Mouse (Mus musculus): ENCODE measurements at regions not wholly inside any gene's neighbourhood (a gene's known extent, or its start where the extent isn't known, plus 50 kb on each side); places are given as distances from the start of the nearest gene placed in this dataset.

DNA sequence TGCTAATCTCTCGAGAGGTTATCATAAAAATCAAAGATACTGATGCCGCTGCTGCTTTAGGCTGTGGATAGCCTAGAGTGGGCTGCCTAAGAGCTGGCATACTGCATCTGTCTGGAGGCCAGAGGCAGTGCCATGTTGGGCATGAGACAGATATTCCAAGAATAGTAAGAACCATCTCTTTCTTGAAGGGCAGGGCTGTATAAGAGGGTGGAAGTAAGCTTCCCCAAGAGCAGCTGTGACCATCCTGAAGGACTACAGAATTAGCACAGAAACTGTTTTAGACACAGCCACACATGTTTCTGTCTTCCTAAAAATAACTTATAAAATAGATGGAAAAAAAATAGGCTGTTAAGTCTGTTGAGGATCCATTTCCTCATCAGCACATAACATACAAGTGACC lies 126.4 kb downstream of the Postn start:
- Histone ChIP-seq H3K9ac (ENCODE audit: insufficient read depth, low read depth) (no peak overlapping the region), H3K27me3 (replicated peaks) (no peaks in the 10 kb centered on the region), H3K79me2 (replicated peaks; ENCODE audit: control insufficient read depth, extremely low read depth, insufficient read depth, poor library complexity, severe bottlenecking) (no peaks in the 10 kb centered on the region), H3K9me3 (replicated peaks; ENCODE audit: low read length) (no peaks in the 10 kb centered on the region), H3K27ac (ENCODE audit: insufficient read depth, low read depth) (no peak overlapping the region), H3K4me2 (ENCODE audit: insufficient read depth, low read depth, poor library complexity, severe bottlenecking) (no peak overlapping the region), H3K4me1 (ENCODE audit: control insufficient read depth in 1 of 2, insufficient read depth in 2 of 2) (no peaks in the 10 kb centered on the region), H3K4me3 (replicated peaks in 1 of 3; ENCODE audit: low read depth in 2 of 3, low read length in 2 of 3, poor library complexity in 1 of 3) (no peak overlapping the region), H3K36me3 (replicated peaks in 1 of 2; ENCODE audit: control insufficient read depth in 1 of 2, insufficient read depth in 1 of 2, low read length in 1 of 2) (no peaks in the 10 kb centered on the region)
- no peak for DNase-seq (ENCODE audit: extremely low read depth)
- dilution Hi-C loops (cut with MboI; ENCODE audit: extremely low pct_ligation_motif_present, extremely low pct_unique_long_range_greater_than_20kb, low sequenced_read_pairs) (no loop called here), in situ Hi-C loops (cut with MboI; ENCODE audit: low pct_ligation_motif_present, low pct_unique_long_range_greater_than_20kb, low sequenced_read_pairs) (no loop called here)
- TF ChIP-seq TBP (conservative IDR thresholded peaks at IDR 0.05; ENCODE audit: low read depth, low read length) (no peak), NELFE (IDR thresholded peaks at IDR 0.05; ENCODE audit: low read depth, low read length) (no peak), ELF1 (IDR thresholded peaks at IDR 0.05; ENCODE audit: low read depth, low read length) (no peak), POLR2AphosphoS2 (IDR thresholded peaks at IDR 0.05; ENCODE audit: low read depth, low read length) (no peak), SIN3A (IDR thresholded peaks at IDR 0.05; ENCODE audit: low read length) (no peak), ZKSCAN1 (IDR thresholded peaks at IDR 0.05; ENCODE audit: borderline replicate concordance, low read depth, low read length) (no peak), SMC3 (IDR thresholded peaks at IDR 0.05; ENCODE audit: low read depth, low read length) (no peak), RAD21 (IDR thresholded peaks at IDR 0.05; ENCODE audit: low read depth, low read length) (no peak), JUN (IDR thresholded peaks at IDR 0.05; ENCODE audit: insufficient read depth, low read depth, low read length) (no peak), ZNF384 (IDR thresholded peaks at IDR 0.05; ENCODE audit: low read depth, low read length) (no peak), MXI1 (IDR thresholded peaks at IDR 0.05; ENCODE audit: low read depth, low read length) (no peak)

- TF ChIP-seq POLR2A (IDR thresholded peaks at IDR 0.05; ENCODE audit: low read depth, low read length) (no peak), ZNF384 (IDR thresholded peaks at IDR 0.05; ENCODE audit: low read depth, low read length) (no peak), CTCF (conservative IDR thresholded peaks at IDR 0.05 in 1 of 2, IDR thresholded peaks at IDR 0.05 in 1 of 2; ENCODE audit: low read depth in 2 of 2, low read length in 2 of 2) (peak; percentile 17 to 64; a peak in 2 of 4 replicates), SMC3 (IDR thresholded peaks at IDR 0.05; ENCODE audit: low read depth, low read length) (peak; percentile 37), RAD21 (IDR thresholded peaks at IDR 0.05; ENCODE audit: low read depth, low read length) (peak; percentile 8)
- Histone ChIP-seq H3K9me3 (replicated peaks; ENCODE audit: low read length) (no peaks in the 10 kb centered on the region), H3K36me3 (replicated peaks in 1 of 2; ENCODE audit: control insufficient read depth in 1 of 2, insufficient read depth in 1 of 2, low read length in 1 of 2) (no peaks in the 10 kb centered on the region), H3K27ac (ENCODE audit: insufficient read depth, low read depth) (no peak overlapping the region), H3K27me3 (replicated peaks) (no peaks in the 10 kb centered on the region), H3K79me2 (replicated peaks; ENCODE audit: control insufficient read depth, extremely low read depth, insufficient read depth, poor library complexity, severe bottlenecking) (no peaks in the 10 kb centered on the region), H3K4me1 (ENCODE audit: control insufficient read depth in 1 of 2, insufficient read depth in 2 of 2) (no peaks in the 10 kb centered on the region), H3K9ac (ENCODE audit: insufficient read depth, low read depth) (no peak overlapping the region), H3K4me3 (replicated peaks in 1 of 3; ENCODE audit: low read depth in 2 of 3, low read length in 2 of 3, poor library complexity in 1 of 3) (no peak overlapping the region), H3K4me2 (ENCODE audit: insufficient read depth, low read depth, poor library complexity, severe bottlenecking) (no peak overlapping the region)
- DNase-seq (ENCODE audit: extremely low read depth): peak; percentile 24
- dilution Hi-C loops (cut with MboI; ENCODE audit: extremely low pct_ligation_motif_present, extremely low pct_unique_long_range_greater_than_20kb, low sequenced_read_pairs) (no loop called here), in situ Hi-C loops (cut with MboI; ENCODE audit: low pct_ligation_motif_present, low pct_unique_long_range_greater_than_20kb, low sequenced_read_pairs) (no loop called here)
These were observed 126.9 kb downstream of the Postn start for GRCm38 (mm10) chr3:54487844-54488243.

- H3K79me2 ChIP-seq (replicated peaks; ENCODE audit: control insufficient read depth, extremely low read depth, insufficient read depth, poor library complexity, severe bottlenecking): no peaks in the 10 kb centered on the region
- no peaks in the 10 kb centered on the region for H3K9me3 ChIP-seq (replicated peaks; ENCODE audit: low read length)
- H3K4me1 ChIP-seq (ENCODE audit: control insufficient read depth in 1 of 2, insufficient read depth in 2 of 2): peaks cover 2 to 7% of the 10 kb centered on the region in 2 experiments; a peak in 2 of 4 replicates
- in situ Hi-C loops (cut with MboI; ENCODE audit: low pct_ligation_motif_present, low pct_unique_long_range_greater_than_20kb, low sequenced_read_pairs): no loop called here
- H3K9ac ChIP-seq (ENCODE audit: insufficient read depth, low read depth): no peak overlapping the region
- no peaks in the 10 kb centered on the region for H3K27me3 ChIP-seq (replicated peaks)
- no peak overlapping the region for H3K27ac ChIP-seq (ENCODE audit: insufficient read depth, low read depth)
- no peak for DNase-seq (ENCODE audit: extremely low read depth)
- no peak for TF ChIP-seq BHLHE40 (IDR thresholded peaks at IDR 0.05; ENCODE audit: low read depth, low read length)
- TF ChIP-seq MYC (IDR thresholded peaks at IDR 0.05; ENCODE audit: low read depth, low read length): no peak
- TF ChIP-seq MXI1 (IDR thresholded peaks at IDR 0.05; ENCODE audit: low read depth, low read length): no peak
- no peak for TF ChIP-seq USF1 (IDR thresholded peaks at IDR 0.05; ENCODE audit: low read depth, low read length)
- no peak for TF ChIP-seq MAX (IDR thresholded peaks at IDR 0.05; ENCODE audit: low read length)
- TF ChIP-seq KAT2A (IDR thresholded peaks at IDR 0.05; ENCODE audit: insufficient replicate concordance, low read length): no peak
- TF ChIP-seq TCF12 (IDR thresholded peaks at IDR 0.05; ENCODE audit: low read depth, low read length): no peak
- TF ChIP-seq SIN3A (IDR thresholded peaks at IDR 0.05; ENCODE audit: low read length): no peak
- TF ChIP-seq ZNF384 (IDR thresholded peaks at IDR 0.05; ENCODE audit: low read depth, low read length): no peak
- TF ChIP-seq RCOR1 (conservative IDR thresholded peaks at IDR 0.05; ENCODE audit: low read depth, low read length): no peak
- no peak overlapping the region for H3K4me2 ChIP-seq (ENCODE audit: insufficient read depth, low read depth, poor library complexity, severe bottlenecking)
- no peak overlapping the region for H3K4me3 ChIP-seq (replicated peaks in 1 of 3; ENCODE audit: low read depth in 2 of 3, low read length in 2 of 3, poor library complexity in 1 of 3)
- dilution Hi-C loops (cut with MboI; ENCODE audit: extremely low pct_ligation_motif_present, extremely low pct_unique_long_range_greater_than_20kb, low sequenced_read_pairs): no loop called here
- no peaks in the 10 kb centered on the region for H3K36me3 ChIP-seq (replicated peaks in 1 of 2; ENCODE audit: control insufficient read depth in 1 of 2, insufficient read depth in 1 of 2, low read length in 1 of 2)
These were observed 129.5 kb downstream of the Postn start for GRCm38 (mm10) chr3:54490249-54490900.

All from CH12.LX (cell line).